Mouse (Mus musculus) forebrain, embryonic 12.5 days (tissue): ENCODE measurements around the gene Mup5. TPM values are rescaled to one million over a fixed set of nuclear protein-coding genes. Genes with fewer than 3 reads are reported as not detected.
"Not testable (repeated sequence)": the region's sequence is repeated elsewhere in the genome, so short reads cannot be mapped to it uniquely, and the experiment has no call there.

ENCODE experiments used
- ATAC-seq: fragments of 200-750 bp; cut with Nextera tagmentation; 2 replicates; pipeline ENCODE4 v1.8.0; 2017; ENCODE audit warnings: moderate TSS enrichment; ENCODE audit not compliant: low FRiP score
- H3K27ac ChIP-seq: fragments of 300-500 bp; sonication (generic); 2 replicates; pipeline ENCODE4 v1.5.1; 2016; ENCODE audit warnings: mild to moderate bottlenecking
- H3K27me3 ChIP-seq: fragments of 300-500 bp; sonication (generic); 2 replicates; pipeline ENCODE4 v1.6.1; 2016; ENCODE audit warnings: mild to moderate bottlenecking
- H3K36me3 ChIP-seq: fragments of 300-500 bp; sonication (generic); replicated peaks from 2 replicates; pipeline ENCODE4 v1.6.1; 2016; ENCODE audit warnings: mild to moderate bottlenecking
- H3K4me1 ChIP-seq: fragments of 300-500 bp; sonication (generic); 2 replicates; pipeline ENCODE4 v1.6.1; 2016
- H3K4me2 ChIP-seq: fragments of 300-500 bp; sonication (generic); 2 replicates; pipeline ENCODE4 v1.6.1; 2016; ENCODE audit warnings: mild to moderate bottlenecking, moderate library complexity
- H3K4me3 ChIP-seq: fragments of 300-500 bp; sonication (generic); replicated peaks from 2 replicates; pipeline ENCODE4 v1.5.1; 2016; ENCODE audit warnings: mild to moderate bottlenecking
- H3K9ac ChIP-seq: fragments of 300-500 bp; sonication (generic); 2 replicates; pipeline ENCODE4 v1.6.1; 2016; ENCODE audit warnings: mild to moderate bottlenecking
- H3K9me3 ChIP-seq: fragments of 300-500 bp; sonication (generic); 2 replicates; pipeline ENCODE4 v1.6.1; 2016
- WGBS: fragments of 180-500 bp; shearing (Covaris S2); methylation state at CpG from one replicate; pipeline ENCODE4 v1.1.7; 2016; 5-methylcytosine and 5-hydroxymethylcytosine counted together
- polyA plus RNA-seq: library from polyadenylated mRNA; unstranded; fragments of >200 nt; fragmentation: Nextera tagmentation; extraction: Ambion mirVana; gene quantifications from 2 replicates; pipeline ENCODE4 v1.2.1, GENCODE M21; 2016

Gene Mup5
- not detected in 2 replicates for polyA plus RNA-seq

- no peak for ATAC-seq
- 77% methylated on average over 4 of the region's 4 CpGs for WGBS
- H3K4me2 ChIP-seq = no peak within 1 kb of the TSS
- no peaks in the 10 kb centered on the region for H3K4me1 ChIP-seq
- H3K9ac ChIP-seq = no peak within 1 kb of the TSS
- H3K27ac ChIP-seq = no peak within 1 kb of the TSS
- H3K36me3 ChIP-seq = no peaks in the 10 kb centered on the region
- H3K27me3 ChIP-seq = no peaks in the 10 kb centered on the region
- no peak within 1 kb of the TSS for H3K4me3 ChIP-seq
- H3K9me3 ChIP-seq = peaks cover 3% of the 10 kb centered on the region; the same call in 1 of the 2 replicates
Measured at GRCm38 (mm10) chr4:61834952-61835708, at the start of gene Mup5. Gene Mup5 (minus strand): TSS chr4:61835233.

- Histone ChIP-seq H3K36me3 (no peaks in the 10 kb centered on the region), H3K9ac (no peak overlapping the region), H3K27ac (no peak overlapping the region), H3K9me3 (no peaks in the 10 kb centered on the region), H3K4me1 (no peaks in the 10 kb centered on the region), H3K27me3 (no peaks in the 10 kb centered on the region), H3K4me2 (no peak overlapping the region), H3K4me3 (no peak overlapping the region)
- ATAC-seq = no peak
- WGBS = 46% methylated on average over 4 of the region's 4 CpGs
Measured at GRCm38 (mm10) chr4:61858160-61858559, 23.1 kb upstream of the Mup5 start.

- Histone ChIP-seq H3K4me3 (no peak overlapping the region), H3K4me2 (no peak overlapping the region), H3K36me3 (no peaks in the 10 kb centered on the region), H3K4me1 (no peaks in the 10 kb centered on the region), H3K27me3 (no peaks in the 10 kb centered on the region), H3K9ac (no peak overlapping the region), H3K27ac (no peak overlapping the region), H3K9me3 (no peaks in the 10 kb centered on the region)
- 92% methylated on average over 18 of the region's 18 CpGs for WGBS
- no peak; the same call in 1 of the 2 replicates for ATAC-seq
Measured at GRCm38 (mm10) chr4:61855831-61856698, 21.0 kb upstream of the Mup5 start.

GRCm38 (mm10) chr4:61855344-61855743, 20.3 kb upstream of the Mup5 start:
- H3K9me3 ChIP-seq = no peaks in the 10 kb centered on the region
- no peaks in the 10 kb centered on the region for H3K36me3 ChIP-seq
- H3K4me3 ChIP-seq = no peak overlapping the region
- no peaks in the 10 kb centered on the region for H3K27me3 ChIP-seq
- ATAC-seq = no peak
- WGBS = 88% methylated on average over 6 of the region's 6 CpGs
- H3K27ac ChIP-seq = no peak overlapping the region
- no peak overlapping the region for H3K4me2 ChIP-seq
- no peak overlapping the region for H3K9ac ChIP-seq
- no peaks in the 10 kb centered on the region for H3K4me1 ChIP-seq

GRCm38 (mm10) chr4:61844758-61845455, 9.9 kb upstream of the Mup5 start:
- Histone ChIP-seq H3K4me1 (no peaks in the 10 kb centered on the region), H3K4me3 (no peak overlapping the region), H3K4me2 (no peak overlapping the region), H3K9ac (no peak overlapping the region), H3K36me3 (no peaks in the 10 kb centered on the region), H3K27me3 (no peaks in the 10 kb centered on the region), H3K9me3 (peaks cover 3% of the 10 kb centered on the region; the same call in 1 of the 2 replicates), H3K27ac (no peak overlapping the region)
- ATAC-seq = no peak
- WGBS = 91% methylated on average over 5 of the region's 5 CpGs

GRCm38 (mm10) chr4:61829211-61829610, 5.8 kb downstream of the Mup5 start:
- H3K4me1 ChIP-seq = no peaks in the 10 kb centered on the region
- H3K9me3 ChIP-seq = 0 out of 2 replicates have a peak, but pooled peaks cover 3% of the 10 kb centered on the region
- no peaks in the 10 kb centered on the region for H3K27me3 ChIP-seq
- WGBS = 76% methylated on average over 4 of the region's 4 CpGs
- no peak overlapping the region for H3K4me3 ChIP-seq
- no peak for ATAC-seq
- no peaks in the 10 kb centered on the region for H3K36me3 ChIP-seq
- no peak overlapping the region for H3K4me2 ChIP-seq
- no peak overlapping the region for H3K27ac ChIP-seq
- no peak overlapping the region for H3K9ac ChIP-seq

- no peak overlapping the region for H3K4me3 ChIP-seq
- ATAC-seq = no peak
- 93% methylated on average over 15 of the region's 15 CpGs for WGBS
- H3K36me3 ChIP-seq = no peaks in the 10 kb centered on the region
- no peaks in the 10 kb centered on the region for H3K4me1 ChIP-seq
- no peak overlapping the region for H3K27ac ChIP-seq
- peaks cover 17% of the 10 kb centered on the region for H3K9me3 ChIP-seq
- no peak overlapping the region for H3K4me2 ChIP-seq
- H3K9ac ChIP-seq = no peak overlapping the region
- no peaks in the 10 kb centered on the region for H3K27me3 ChIP-seq
Measured at GRCm38 (mm10) chr4:61823185-61823584, 11.8 kb downstream of the Mup5 start.

GRCm38 (mm10) chr4:61822541-61822940, 12.5 kb downstream of the Mup5 start:
- ATAC-seq, H3K4me2 ChIP-seq, H3K9ac ChIP-seq, H3K4me1 ChIP-seq, H3K4me3 ChIP-seq, H3K36me3 ChIP-seq, H3K27me3 ChIP-seq, H3K27ac ChIP-seq: not testable (repeated sequence)
- 94% methylated on average over 9 of the region's 9 CpGs for WGBS
- H3K9me3 ChIP-seq = peaks cover 17% of the 10 kb centered on the region

GRCm38 (mm10) chr4:61815602-61816001, 19.4 kb downstream of the Mup5 start:
- ATAC-seq = no peak
- H3K27me3 ChIP-seq = no peaks in the 10 kb centered on the region
- H3K4me3 ChIP-seq = no peak overlapping the region
- H3K27ac ChIP-seq = no peak overlapping the region
- WGBS = 85% methylated on average over 2 of the region's 2 CpGs
- H3K9me3 ChIP-seq = peaks cover 6% of the 10 kb centered on the region; the same call in 1 of the 2 replicates
- H3K4me1 ChIP-seq = no peaks in the 10 kb centered on the region
- no peaks in the 10 kb centered on the region for H3K36me3 ChIP-seq
- no peak overlapping the region for H3K9ac ChIP-seq
- no peak overlapping the region for H3K4me2 ChIP-seq

GRCm38 (mm10) chr4:61813435-61813834, 21.6 kb downstream of the Mup5 start:
- no peak for ATAC-seq

GRCm38 (mm10) chr4:61811193-61811592, 23.8 kb downstream of the Mup5 start:
- not testable (repeated sequence) for H3K9ac ChIP-seq, H3K27me3 ChIP-seq, ATAC-seq, H3K4me3 ChIP-seq, H3K27ac ChIP-seq, H3K4me1 ChIP-seq, H3K4me2 ChIP-seq, H3K36me3 ChIP-seq, H3K9me3 ChIP-seq
- 21% methylated on average over 2 of the region's 2 CpGs for WGBS

More at GRCm38 (mm10) chr4:61813435-61813834, 21.6 kb downstream of the Mup5 start:
- Histone ChIP-seq H3K27ac (no peak overlapping the region), H3K36me3 (no peaks in the 10 kb centered on the region), H3K4me1 (no peaks in the 10 kb centered on the region), H3K4me3 (no peak overlapping the region), H3K27me3 (no peaks in the 10 kb centered on the region), H3K4me2 (no peak overlapping the region), H3K9me3 (peaks cover 3% of the 10 kb centered on the region; the same call in 1 of the 2 replicates), H3K9ac (no peak overlapping the region)

- not testable (repeated sequence) for H3K4me2 ChIP-seq, H3K4me3 ChIP-seq, H3K27me3 ChIP-seq, H3K9ac ChIP-seq, H3K27ac ChIP-seq, H3K9me3 ChIP-seq, ATAC-seq, H3K36me3 ChIP-seq, H3K4me1 ChIP-seq
- WGBS = 87% methylated on average over 3 of the region's 3 CpGs
Measured at GRCm38 (mm10) chr4:61808926-61809325, 26.1 kb downstream of the Mup5 start.
